Mouse (Mus musculus) lung, embryonic 16.5 days (tissue): Measurements from ENCODE around the gene Bnip1. TPM values are rescaled to one million over a fixed set of nuclear protein-coding genes. Genes with fewer than 3 reads are reported as not detected.

Experiments used
- ATAC-seq: fragments of 200-750 bp; cut with Nextera tagmentation; 2 replicates; pipeline ENCODE4 v1.8.0; 2017; ENCODE audit warnings: low read depth, mild to moderate bottlenecking, moderate library complexity
- H3K27ac ChIP-seq: fragments of 300-500 bp; sonication (generic); 2 replicates; pipeline ENCODE4 v1.5.1; 2014; ENCODE audit warnings: mild to moderate bottlenecking, control low read depth, low read length
- H3K27me3 ChIP-seq: fragments of 300-500 bp; sonication (generic); 2 replicates; pipeline ENCODE4 v1.6.1; 2014; ENCODE audit warnings: low read depth, low read length, mixed read lengths; ENCODE audit not compliant: control insufficient read depth, insufficient read depth
- H3K36me3 ChIP-seq: fragments of 300-500 bp; sonication (generic); 2 replicates; pipeline ENCODE4 v1.6.1; 2014; ENCODE audit warnings: low read length; ENCODE audit not compliant: control insufficient read depth, insufficient read depth
- H3K4me1 ChIP-seq: fragments of 300-500 bp; sonication (generic); replicated peaks from 2 replicates; pipeline ENCODE4 v1.6.1; 2014; ENCODE audit warnings: low read length, mixed read lengths; ENCODE audit not compliant: control insufficient read depth, insufficient read depth
- H3K4me2 ChIP-seq: fragments of 300-500 bp; sonication (generic); 2 replicates; pipeline ENCODE4 v1.6.1; 2014; ENCODE audit warnings: low read depth, low read length, control low read depth
- H3K4me3 ChIP-seq: fragments of 300-500 bp; sonication (generic); 2 replicates; pipeline ENCODE4 v1.5.1; 2014; ENCODE audit warnings: mild to moderate bottlenecking, low read length, control low read depth
- H3K9ac ChIP-seq: fragments of 300-500 bp; sonication (generic); 2 replicates; pipeline ENCODE4 v1.6.1; 2014; ENCODE audit warnings: low read length, control low read depth
- H3K9me3 ChIP-seq: fragments of 300-500 bp; sonication (generic); 2 replicates; pipeline ENCODE4 v1.6.1; 2016; ENCODE audit warnings: low read length; ENCODE audit not compliant: control insufficient read depth
- WGBS: fragments of 180-500 bp; shearing (Covaris S2); extraction: QIAGEN DNeasy Blood & Tissue Kit; methylation state at CpG from one replicate; pipeline ENCODE4 v1.1.7; 2014; 5-methylcytosine and 5-hydroxymethylcytosine counted together
- polyA plus RNA-seq: library from polyadenylated mRNA; unstranded; fragments of >200 nt; fragmentation: Nextera tagmentation; extraction: Ambion mirVana; gene quantifications from 2 replicates; pipeline ENCODE4 v1.2.1, GENCODE M21; 2015

Gene Bnip1
- polyA plus RNA-seq, 1 experiment from 2014 or later, result 45.2 TPM

DNA sequence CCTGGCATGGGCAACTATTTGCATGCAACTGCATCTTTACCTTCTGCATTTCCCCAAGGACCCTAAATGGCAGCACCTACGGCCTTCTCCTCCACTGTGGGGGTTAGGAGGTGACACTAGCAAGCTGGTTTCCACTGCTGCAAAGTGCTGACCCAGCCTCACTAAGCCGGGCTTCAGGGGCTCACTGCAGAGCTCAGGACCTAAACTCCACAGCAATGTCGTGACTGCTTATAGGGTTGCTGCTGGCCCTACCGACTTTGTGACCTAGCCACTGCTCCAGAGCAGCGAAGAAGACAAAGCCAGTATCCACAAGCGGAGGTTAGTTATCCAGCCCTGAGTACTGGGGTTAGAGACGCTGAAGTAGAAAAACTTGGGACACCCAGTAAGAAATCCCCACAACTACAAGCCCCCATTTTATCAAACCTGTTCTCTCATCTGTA lies 56.7 kb downstream of the Bnip1 start:
- Histone ChIP-seq H3K4me1 (peaks cover 5% of the 10 kb centered on the region; the same call in 1 of the 2 replicates), H3K9me3 (no peaks in the 10 kb centered on the region), H3K4me2 (no peak overlapping the region), H3K9ac (no peak overlapping the region), H3K36me3 (no peaks in the 10 kb centered on the region), H3K27me3 (peaks cover 89% of the 10 kb centered on the region), H3K4me3 (no peak overlapping the region), H3K27ac (no peak overlapping the region)
- no peak for ATAC-seq
- WGBS, result 10% methylated on average over 7 of the region's 7 CpGs

DNA sequence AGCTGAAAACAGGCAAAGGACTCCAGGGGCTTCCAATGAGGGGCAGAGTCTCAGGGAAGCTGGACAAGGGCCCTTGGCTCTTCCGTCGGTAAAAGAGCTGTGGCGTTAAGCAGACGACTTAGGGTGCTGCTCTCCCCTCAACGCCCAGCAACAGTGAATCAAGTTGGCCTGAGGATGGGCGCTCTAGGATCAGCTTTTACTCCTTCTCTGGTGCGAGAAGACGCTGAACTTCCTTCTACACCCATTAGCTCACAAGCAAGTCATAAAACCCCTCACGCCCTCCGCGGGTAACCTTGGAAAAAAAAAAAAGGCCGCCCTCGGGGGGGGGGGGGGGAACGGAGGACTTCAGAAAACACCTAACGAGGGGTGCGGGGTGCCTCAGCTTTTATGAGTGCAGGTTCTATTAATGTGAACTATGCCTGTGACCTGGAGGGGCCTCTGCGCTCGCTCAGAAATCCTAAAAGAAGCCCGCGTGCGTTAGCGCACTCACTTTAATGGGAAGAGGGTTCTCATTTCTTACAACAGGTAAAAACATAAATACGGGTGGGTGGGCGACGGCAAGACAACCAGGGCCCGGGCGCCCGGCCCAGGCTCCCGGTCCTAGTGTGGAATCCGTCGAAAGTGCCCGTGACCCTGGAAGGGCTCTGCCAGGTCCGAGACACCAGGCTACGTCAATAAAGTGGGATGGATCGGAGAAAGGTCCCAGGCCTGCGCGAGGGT lies 57.5 kb downstream of the Bnip1 start:
- Histone ChIP-seq H3K9me3 (no peaks in the 10 kb centered on the region), H3K27me3 (peaks cover 97% of the 10 kb centered on the region), H3K27ac (no peak overlapping the region), H3K4me1 (peaks cover 5% of the 10 kb centered on the region; the same call in 1 of the 2 replicates), H3K4me3 (no peak overlapping the region), H3K4me2 (no peak overlapping the region), H3K9ac (no peak overlapping the region), H3K36me3 (no peaks in the 10 kb centered on the region)
- no peak for ATAC-seq
- WGBS, result 3% methylated on average over 37 of the region's 37 CpGs

DNA sequence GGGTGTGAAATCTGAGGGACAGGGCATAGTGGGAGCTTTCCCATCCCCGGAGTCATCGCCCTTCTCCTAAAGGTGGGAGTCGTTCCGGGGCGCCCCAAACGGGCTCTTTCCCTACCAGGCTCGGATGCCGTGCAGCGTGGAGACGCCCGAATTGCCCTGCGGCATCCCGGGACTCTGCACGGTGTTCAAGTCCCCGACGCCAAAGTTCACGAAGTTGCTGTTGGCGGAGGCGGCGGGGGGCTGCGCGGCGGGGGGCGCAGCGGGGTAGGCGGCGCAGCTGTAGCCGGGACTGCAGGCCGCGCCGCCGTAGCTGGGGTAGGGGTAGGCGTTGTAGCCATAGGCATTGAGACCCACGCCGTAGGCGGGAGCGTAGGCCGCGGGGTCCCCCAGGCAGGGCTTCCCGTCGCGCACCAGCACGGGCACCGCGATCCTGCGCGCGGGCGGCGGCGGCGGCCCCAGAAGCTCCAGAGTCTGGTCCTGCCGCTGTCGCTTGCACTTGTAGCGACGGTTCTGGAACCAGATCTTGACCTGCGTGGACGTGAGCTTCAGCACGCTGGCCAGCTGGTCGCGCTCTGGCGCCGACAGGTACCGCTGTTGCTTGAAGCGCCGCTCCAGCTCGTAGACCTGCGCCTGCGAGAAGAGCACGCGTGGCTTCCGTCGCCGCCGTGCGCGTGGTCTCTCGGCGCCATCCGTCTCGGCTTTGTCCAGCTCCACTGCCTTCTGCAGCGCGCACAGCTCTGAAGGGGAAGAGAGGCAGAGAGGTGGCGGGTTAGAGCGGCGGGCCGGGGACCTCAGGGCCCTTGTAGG lies 58.2 kb downstream of the Bnip1 start:
- Histone ChIP-seq H3K4me1 (peaks cover 5% of the 10 kb centered on the region), H3K27me3 (peaks cover 99% of the 10 kb centered on the region), H3K9me3 (no peaks in the 10 kb centered on the region), H3K4me3 (peak overlapping the region; percentile 20), H3K27ac (no peak overlapping the region), H3K36me3 (no peaks in the 10 kb centered on the region), H3K4me2 (peak overlapping the region; percentile 24; the same call in 1 of the 2 replicates), H3K9ac (no peak overlapping the region)
- ATAC-seq, result no peak
- WGBS, result 2% methylated on average over 86 of the region's 87 CpGs

DNA sequence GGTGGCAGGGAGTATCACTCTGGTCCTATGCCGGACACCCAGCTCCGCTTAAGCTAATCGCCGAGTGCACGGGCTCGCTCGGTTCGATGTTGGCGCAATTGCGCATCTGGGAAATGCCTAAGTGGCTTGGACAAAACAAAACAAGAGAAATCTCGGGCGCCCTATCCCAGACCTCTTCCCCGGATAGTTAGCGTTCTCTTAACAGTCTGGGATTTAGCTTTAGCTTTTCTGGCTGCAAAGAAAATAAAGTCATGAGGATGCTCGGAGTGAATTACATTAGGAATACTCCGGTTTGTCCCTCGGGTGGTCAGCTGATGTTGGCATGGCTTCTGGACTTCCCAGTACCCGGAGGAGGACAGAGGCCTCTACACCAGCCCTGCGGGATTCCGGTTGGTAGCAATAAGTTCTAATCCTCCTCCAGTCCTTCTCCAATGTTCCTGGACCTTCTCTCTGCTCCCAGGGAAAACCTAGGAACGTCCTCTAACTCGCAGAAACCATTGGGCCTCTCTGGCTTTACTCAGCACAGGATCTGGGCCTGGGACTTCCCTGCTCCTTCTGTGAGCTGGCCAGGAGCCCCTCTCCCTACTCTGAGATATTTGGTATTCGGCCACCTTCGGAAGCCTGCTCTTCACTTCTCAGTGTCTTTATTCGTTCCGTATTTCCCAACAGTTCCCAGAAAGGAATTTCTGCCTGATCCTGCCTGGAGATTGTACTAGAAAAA lies 59.0 kb downstream of the Bnip1 start:
- H3K4me3 ChIP-seq, result peak overlapping the region; percentile 20
- no peak overlapping the region for H3K27ac ChIP-seq
- ATAC-seq, result no peak
- H3K4me2 ChIP-seq, result peak overlapping the region; percentile 24; the same call in 1 of the 2 replicates
- WGBS, result 7% methylated on average over 26 of the region's 26 CpGs
- H3K4me1 ChIP-seq, result peaks cover 12% of the 10 kb centered on the region
- no peaks in the 10 kb centered on the region for H3K9me3 ChIP-seq
- peaks cover 100% of the 10 kb centered on the region for H3K27me3 ChIP-seq
- H3K9ac ChIP-seq, result no peak overlapping the region
- H3K36me3 ChIP-seq, result no peaks in the 10 kb centered on the region

DNA sequence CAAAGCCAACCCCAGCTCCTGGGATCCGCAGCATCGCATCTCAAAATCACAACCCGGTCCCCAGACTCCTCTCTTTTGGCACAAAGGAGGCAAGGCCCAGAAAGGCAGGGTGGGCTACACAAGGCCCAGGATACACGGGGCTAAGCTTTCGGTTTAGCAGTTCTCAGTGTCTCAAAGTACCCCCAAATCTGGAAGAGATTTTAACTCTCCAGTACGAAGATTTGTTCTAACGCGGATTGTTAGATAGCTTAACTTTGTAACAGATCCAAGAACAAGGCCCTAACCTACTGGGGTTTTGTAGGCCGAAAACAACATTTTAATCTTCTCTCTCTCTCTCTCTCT lies 59.5 kb downstream of the Bnip1 start:
- H3K9me3 ChIP-seq, result no peaks in the 10 kb centered on the region
- H3K36me3 ChIP-seq, result no peaks in the 10 kb centered on the region
- H3K4me1 ChIP-seq, result peaks cover 12% of the 10 kb centered on the region
- H3K27ac ChIP-seq, result no peak overlapping the region
- no peak overlapping the region for H3K9ac ChIP-seq
- ATAC-seq, result no peak
- H3K27me3 ChIP-seq, result peaks cover 100% of the 10 kb centered on the region
- WGBS, result 20% methylated on average over 9 of the region's 9 CpGs
- no peak overlapping the region for H3K4me2 ChIP-seq
- H3K4me3 ChIP-seq, result no peak overlapping the region

DNA sequence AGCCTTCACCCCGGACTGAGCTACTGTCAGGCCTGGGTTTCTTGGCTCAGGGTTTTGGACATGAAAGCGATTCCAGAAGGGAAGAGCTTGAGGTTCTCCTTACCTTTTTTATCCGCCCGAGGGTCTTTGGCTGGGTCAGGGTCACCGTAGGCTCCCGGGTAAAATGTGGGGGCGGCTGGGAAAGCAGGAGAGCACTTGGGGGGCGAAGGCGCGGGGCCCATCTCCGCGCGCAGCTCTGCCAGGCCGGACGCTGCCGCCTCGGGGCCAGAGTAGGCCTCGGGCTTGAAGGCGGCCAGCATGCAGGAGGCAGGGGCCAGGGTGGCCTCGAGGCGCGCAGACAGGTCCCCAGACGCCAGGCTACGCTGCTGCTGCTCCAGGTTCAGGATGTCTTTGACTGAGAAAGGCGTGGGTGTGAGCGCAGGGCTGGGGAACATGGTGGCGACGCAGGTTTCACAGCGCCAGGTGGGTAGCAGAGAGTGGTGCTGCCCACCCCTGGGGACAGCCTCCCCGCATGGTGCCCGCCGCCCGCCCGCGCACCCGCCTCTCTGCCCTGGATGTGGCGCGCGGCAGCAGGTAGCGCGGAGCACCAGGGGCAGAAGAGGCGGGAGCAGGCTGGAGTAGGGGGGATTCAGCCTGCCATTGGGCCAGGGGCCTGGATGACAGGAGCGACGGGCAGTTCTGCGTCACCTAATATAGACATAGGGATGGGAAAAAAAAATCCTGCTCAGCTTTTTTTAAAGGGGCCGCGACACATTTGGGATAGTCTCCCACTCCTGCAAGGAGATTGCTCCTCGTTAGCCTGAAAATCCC lies 60.3 kb downstream of the Bnip1 start:
- H3K36me3 ChIP-seq, result no peaks in the 10 kb centered on the region
- H3K27ac ChIP-seq, result no peak overlapping the region
- H3K4me1 ChIP-seq, result peaks cover 12% of the 10 kb centered on the region
- peaks cover 98% of the 10 kb centered on the region for H3K27me3 ChIP-seq
- no peak overlapping the region for H3K4me2 ChIP-seq
- ATAC-seq, result no peak
- no peak overlapping the region for H3K4me3 ChIP-seq
- WGBS, result 4% methylated on average over 48 of the region's 48 CpGs
- no peaks in the 10 kb centered on the region for H3K9me3 ChIP-seq
- H3K9ac ChIP-seq, result no peak overlapping the region

DNA sequence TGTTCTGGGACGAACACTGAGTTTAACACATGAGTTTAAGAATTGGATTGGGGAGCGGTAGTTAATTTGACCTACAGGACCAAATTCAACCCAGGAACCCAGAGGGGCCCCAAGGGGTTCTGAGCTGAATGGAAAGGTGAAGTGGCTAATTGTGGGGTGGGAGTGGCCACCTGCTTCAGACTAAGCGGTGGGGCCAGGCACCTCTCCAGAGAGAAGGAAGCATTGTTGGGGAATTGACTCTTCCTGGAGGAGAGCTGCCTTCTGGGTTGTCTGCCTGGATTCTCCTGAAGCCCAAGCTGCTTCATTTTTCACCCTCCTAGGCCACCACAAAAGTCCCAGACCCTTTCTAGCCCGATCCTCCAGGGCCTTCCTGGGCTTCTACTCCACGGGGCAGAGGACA lies 61.1 kb downstream of the Bnip1 start:
- Histone ChIP-seq H3K27me3 (peaks cover 94% of the 10 kb centered on the region), H3K9ac (no peak overlapping the region), H3K4me2 (no peak overlapping the region), H3K4me3 (no peak overlapping the region), H3K27ac (no peak overlapping the region), H3K4me1 (peaks cover 12% of the 10 kb centered on the region), H3K36me3 (no peaks in the 10 kb centered on the region), H3K9me3 (no peaks in the 10 kb centered on the region)
- no peak for ATAC-seq
- 4% methylated on average over 5 of the region's 5 CpGs for WGBS
